Mouse (Mus musculus) mouse embryonic stem cell (cell line): ENCODE measurements around the gene Heg1.

Source experiments
- in situ Hi-C, 2 experiments: fragments of 300-500 bp; cut with MboI; formaldehyde crosslinking; loops; 1 replicate in 1 of 2; 3 replicates in 1 of 2; pipeline ENCODE4 v1.14.3; 2019 to 2020; ENCODE audit warnings: low sequenced_read_pairs in 2 of 2, low pct_unique_long_range_greater_than_20kb in 1 of 2, mixed read lengths in 1 of 2; ENCODE audit not compliant: unreplicated experiment in 1 of 2

Heg1 gene

GRCm38 (mm10) chr16:33675151-33675847, 8.9 kb upstream of the Heg1 start:
- in situ Hi-C loops = no loop called here

GRCm38 (mm10) chr16:33675848-33676184, 8.4 kb upstream of the Heg1 start:
- in situ Hi-C loops = no loop called here

- in situ Hi-C loops = no loop called here
These were observed 7.5 kb upstream of the Heg1 start for GRCm38 (mm10) chr16:33676347-33677312.

- in situ Hi-C loops = no loop called here
These were observed 6.9 kb upstream of the Heg1 start for GRCm38 (mm10) chr16:33677313-33677690.

GRCm38 (mm10) chr16:33677901-33678300, 6.3 kb upstream of the Heg1 start:
- in situ Hi-C loops = no loop called here

- in situ Hi-C loops = no loop called here
These were observed 3.9 kb upstream of the Heg1 start for GRCm38 (mm10) chr16:33680271-33680670.

- in situ Hi-C loops = no loop called here
These were observed 3.4 kb upstream of the Heg1 start for GRCm38 (mm10) chr16:33680816-33681215.

- in situ Hi-C loops = no loop called here
These were observed 2.5 kb upstream of the Heg1 start for GRCm38 (mm10) chr16:33681661-33682060.

- in situ Hi-C loops = no loop called here
These were observed 1.5 kb upstream of the Heg1 start for GRCm38 (mm10) chr16:33682651-33683050.

- in situ Hi-C loops = no loop called here
These were observed 686 bp upstream of the Heg1 start for GRCm38 (mm10) chr16:33683206-33684161.

GRCm38 (mm10) chr16:33684703-33685701, 832 bp downstream of the Heg1 start:
- in situ Hi-C loops = no loop called here

- in situ Hi-C loops = no loop called here
These were observed 1.9 kb downstream of the Heg1 start for GRCm38 (mm10) chr16:33686056-33686455.

GRCm38 (mm10) chr16:33687724-33688123, 3.6 kb downstream of the Heg1 start:
- in situ Hi-C loops = no loop called here

- in situ Hi-C loops = no loop called here
These were observed 7.0 kb downstream of the Heg1 start for GRCm38 (mm10) chr16:33690975-33691747.

- in situ Hi-C loops = no loop called here
These were observed 9.4 kb downstream of the Heg1 start for GRCm38 (mm10) chr16:33693553-33693952.

- in situ Hi-C loops = no loop called here
These were observed 12.8 kb downstream of the Heg1 start for GRCm38 (mm10) chr16:33696811-33697575.
